Mouse (Mus musculus) brain, embryonic 18.5 days (tissue): ENCODE measurements at regions not wholly inside any gene's neighbourhood (a gene's known extent, or its start where the extent isn't known, plus 50 kb on each side); places are given as distances from the start of the nearest gene placed in this dataset.

Source experiments
- DNase-seq: peaks from one replicate; pipeline ENCODE4 v3.0.0-alpha.2; 2012; ENCODE audit warnings: low read depth, low spot score

DNA sequence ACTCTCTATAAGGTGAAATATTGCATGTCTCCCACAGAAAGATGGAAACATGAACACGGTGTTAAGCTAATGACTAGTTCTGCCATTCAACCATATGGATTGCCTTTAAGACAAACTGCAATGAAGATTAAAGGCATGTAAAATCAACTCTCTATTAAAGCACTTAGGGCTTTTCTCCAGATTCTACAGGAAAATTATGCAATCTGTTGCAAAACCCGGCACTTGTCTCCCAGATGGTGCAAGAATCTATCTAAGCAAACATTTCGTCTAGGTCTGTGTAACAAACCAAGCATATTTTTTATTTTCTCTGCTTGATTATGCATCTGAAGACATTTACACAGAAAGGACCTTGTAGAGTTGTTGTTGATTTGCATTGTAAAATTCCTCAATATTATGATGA, 1682.9 kb downstream of the Cdh8 start:
- peak; percentile 62 for DNase-seq

DNA sequence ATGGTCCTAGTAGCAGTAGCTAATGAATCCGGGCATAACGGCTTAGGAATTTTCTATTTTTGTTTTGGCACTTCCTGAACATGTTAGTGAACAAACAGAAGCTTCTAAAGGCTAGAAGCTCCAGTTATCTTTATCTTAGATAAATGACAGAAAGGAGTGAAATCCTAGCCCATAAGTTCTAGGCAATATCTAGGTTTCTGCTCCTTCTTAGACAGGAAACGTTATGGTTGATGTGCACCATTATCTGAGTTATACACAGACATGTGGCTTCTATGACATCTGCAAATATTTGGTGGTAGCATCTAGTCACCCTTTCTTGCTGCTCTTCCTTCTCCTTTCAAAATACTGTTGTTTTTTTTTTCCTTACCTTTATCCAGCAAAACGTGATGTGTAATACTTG, 1693.6 kb downstream of the Cdh8 start:
- DNase-seq, result no peak

GRCm38 (mm10) chr8:97701706-97702105, 1714.6 kb downstream of the Cdh8 start:
- DNase-seq, result no peak

DNA sequence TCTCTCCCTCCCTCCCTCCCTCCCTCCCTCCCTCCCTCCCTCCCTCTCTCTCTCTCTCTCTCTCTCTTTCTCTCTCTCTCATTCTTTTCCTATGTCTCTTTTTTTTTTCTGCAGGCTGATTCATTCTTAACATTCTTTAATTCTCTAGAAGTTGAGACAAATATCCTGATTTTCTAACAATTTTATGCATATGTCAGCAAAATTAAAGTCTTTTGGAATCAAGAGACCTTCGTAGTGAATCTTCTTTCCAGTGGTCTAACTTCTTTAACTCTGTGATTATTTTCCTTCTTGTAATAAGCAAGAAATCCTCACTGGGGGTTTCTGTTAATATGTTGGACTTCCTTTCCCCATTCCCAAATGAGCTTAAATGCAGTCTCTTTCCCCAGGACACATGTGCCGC, 1751.9 kb downstream of the Cdh8 start:
- no peak for DNase-seq

DNA sequence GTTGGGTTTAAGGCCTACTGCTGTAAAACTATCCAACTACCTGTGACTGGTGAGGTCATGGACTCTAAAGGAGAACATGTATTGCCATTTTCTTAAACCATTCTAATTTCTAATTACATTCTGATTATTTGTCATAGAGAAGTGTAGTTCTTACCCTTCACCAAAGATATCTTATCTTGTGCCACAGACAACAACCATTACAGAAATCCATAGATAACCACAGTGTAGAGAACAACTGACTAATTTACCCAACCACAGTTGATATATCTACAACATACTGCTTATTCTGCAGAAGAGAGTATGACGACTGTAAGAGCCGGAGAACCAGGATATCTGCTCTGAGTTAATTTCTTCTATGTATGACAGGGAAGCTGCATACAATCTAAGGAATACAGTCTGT, 1754.1 kb downstream of the Cdh8 start:
- no peak for DNase-seq

DNA sequence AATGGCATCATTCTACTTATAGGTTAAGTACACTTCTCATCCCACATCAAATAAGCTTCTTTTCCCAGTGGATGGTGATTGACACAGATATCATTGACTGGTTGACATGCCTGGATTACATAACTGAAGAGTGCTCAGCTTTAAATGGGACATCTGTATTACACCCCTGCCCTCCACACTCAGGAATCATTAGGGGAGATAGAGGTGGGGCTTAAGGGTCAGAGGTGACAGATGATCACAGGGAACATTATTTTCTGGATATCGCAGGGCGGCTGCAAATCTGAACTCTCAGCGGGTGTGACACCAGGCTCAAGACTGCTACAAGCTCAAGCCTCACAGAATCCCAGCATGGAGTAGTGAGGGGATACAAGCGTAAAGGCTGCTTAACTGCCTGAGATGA, 1763.5 kb upstream of the Got2 start:
- no peak for DNase-seq

DNA sequence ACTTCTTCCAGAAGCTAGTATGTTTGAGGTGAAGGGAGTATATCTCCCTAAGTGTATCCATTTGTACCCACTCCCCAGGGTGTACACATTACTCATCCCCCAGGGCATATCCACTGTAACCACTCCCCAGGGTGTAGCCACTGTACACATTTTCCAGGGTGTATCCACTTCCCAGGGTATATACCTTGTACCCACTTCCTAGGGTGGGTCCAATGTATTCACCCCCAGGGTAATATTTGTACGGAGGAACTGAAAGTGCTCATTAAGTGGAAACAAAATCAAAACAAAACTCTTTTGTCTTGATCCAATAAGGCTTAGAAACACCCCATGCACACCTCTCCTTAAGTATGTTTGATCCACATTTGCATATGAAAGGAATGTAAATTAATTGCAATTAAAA, 1744.6 kb upstream of the Got2 start:
- no peak for DNase-seq
